13 mouse cellular contexts compared by ENCODE assay signal in the genomic region with DNA sequence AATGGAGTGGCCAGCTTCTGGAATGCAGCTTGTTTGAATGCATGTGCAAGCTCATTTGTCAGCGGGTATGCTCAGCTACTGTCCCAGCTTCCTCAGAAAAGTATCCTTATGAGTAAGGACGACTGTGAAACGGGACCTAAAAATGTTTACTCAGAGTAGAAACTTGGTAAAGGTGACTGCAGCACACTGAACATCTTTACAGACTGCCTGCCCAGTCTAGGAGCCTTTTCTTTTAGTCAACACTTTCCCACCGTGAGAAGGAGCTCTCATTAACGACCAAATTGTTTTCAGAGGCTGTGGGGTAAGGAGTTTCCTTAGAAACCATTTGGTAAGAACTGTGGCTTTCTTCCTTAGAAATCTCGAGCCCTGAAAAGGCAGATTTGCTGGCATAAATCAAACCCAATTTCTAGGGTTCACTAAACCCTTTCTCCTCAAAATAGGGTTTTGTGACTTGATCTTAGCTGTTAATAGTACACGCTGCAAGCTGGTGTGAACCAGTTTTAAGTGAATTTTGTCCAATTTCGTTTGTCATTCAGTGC. TPM values are rescaled to one million over a fixed set of nuclear protein-coding genes. Genes with fewer than 3 reads are reported as not detected.
DNase-seq lines count a peak whose midpoint lies in the region; ATAC-seq and TF ChIP-seq lines count a peak whose summit lies in the region.
"Had no signal": no experiment of that assay in that cellular context is flagged by ENCODE, and none has a peak within 500 bp of the region (broad histone marks: within the 10 kb centered on the region; RNA-seq: fewer than 3 reads in every experiment).

No protein-coding gene starts in this region.

- H3K9me3 ChIP-seq in heart, embryonic 13.5 days = no peaks in the 10 kb centered on the region
- H3K9me3 ChIP-seq in heart, embryonic 10.5 days = no peaks in the 10 kb centered on the region
- H3K9me3 ChIP-seq in hindbrain, embryonic 13.5 days = no peaks in the 10 kb centered on the region
- no peaks in the 10 kb centered on the region for H3K9me3 ChIP-seq in midbrain, postnatal 0 days (ENCODE audit: low read length)
- H3K9me3 ChIP-seq: embryonic facial prominence, embryonic 15.5 days; liver, embryonic 15.5 days; stomach, embryonic 15.5 days had no signal

- no peak for TF ChIP-seq CTCF in midbrain, postnatal 0 days (IDR thresholded peaks at IDR 0.05)

- H3K4me2 ChIP-seq in heart, embryonic 13.5 days = 0 out of 2 replicates have a peak overlapping the region, but pooled peaks have one; percentile 4
- no peak overlapping the region for H3K4me2 ChIP-seq in hindbrain, embryonic 13.5 days
- no peak overlapping the region for H3K4me2 ChIP-seq in midbrain, postnatal 0 days (ENCODE audit: low read depth, low read length, poor library complexity, severe bottlenecking)
- H3K4me2 ChIP-seq: embryonic facial prominence, embryonic 15.5 days; liver, embryonic 15.5 days; stomach, embryonic 15.5 days had no signal

- no peak for ATAC-seq in heart, embryonic 13.5 days (ENCODE audit: extremely low read depth, insufficient number of reproducible peaks, low FRiP score, low TSS enrichment)
- peak; percentile 55; the same call in 1 of the 2 replicates for ATAC-seq in hindbrain, embryonic 13.5 days (ENCODE audit: low FRiP score)
- ATAC-seq in midbrain, postnatal 0 days (ENCODE audit: low FRiP score) = peak; percentile 56; the same call in 1 of the 2 replicates
- ATAC-seq: intestine, postnatal 0 days had no signal

- H3K27me3 ChIP-seq in heart, embryonic 13.5 days (replicated peaks) = no peaks in the 10 kb centered on the region
- no peaks in the 10 kb centered on the region for H3K27me3 ChIP-seq in heart, embryonic 10.5 days (ENCODE audit: insufficient read depth, poor library complexity, severe bottlenecking)
- H3K27me3 ChIP-seq in hindbrain, embryonic 13.5 days = no peaks in the 10 kb centered on the region
- H3K27me3 ChIP-seq in midbrain, postnatal 0 days (ENCODE audit: insufficient read depth, low read length) = no peaks in the 10 kb centered on the region
- H3K27me3 ChIP-seq: embryonic facial prominence, embryonic 15.5 days; liver, embryonic 15.5 days; stomach, embryonic 15.5 days had no signal

- DNase-seq in heart, embryonic 10.5 days (ENCODE audit: low spot score) = no peak
- DNase-seq in embryo, embryonic 11 days = peak; percentile 59
- DNase-seq in midbrain, postnatal 0 days (ENCODE audit: low spot score) = peak; percentile 68
- DNase-seq in testis, postnatal 14 days (ENCODE audit: low spot score) = no peak
- DNase-seq in adrenal gland, adult 18-20 months (ENCODE audit: low spot score in 2 of 2) = no peak
- DNase-seq in kidney, postnatal 14 days = no peak
- DNase-seq: heart, adult 2 months had no signal

- no peak overlapping the region for H3K9ac ChIP-seq in heart, embryonic 13.5 days
- H3K9ac ChIP-seq in hindbrain, embryonic 13.5 days = no peak overlapping the region
- H3K9ac ChIP-seq in midbrain, postnatal 0 days (replicated peaks; ENCODE audit: low read length, poor library complexity, severe bottlenecking) = no peak overlapping the region
- H3K9ac ChIP-seq: embryonic facial prominence, embryonic 15.5 days; liver, embryonic 15.5 days; stomach, embryonic 15.5 days had no signal

- H3K4me1 ChIP-seq in heart, embryonic 13.5 days = no peaks in the 10 kb centered on the region
- H3K4me1 ChIP-seq in heart, embryonic 10.5 days = no peaks in the 10 kb centered on the region
- peaks cover 15% of the 10 kb centered on the region for H3K4me1 ChIP-seq in hindbrain, embryonic 13.5 days (replicated peaks)
- no peaks in the 10 kb centered on the region for H3K4me1 ChIP-seq in midbrain, postnatal 0 days (ENCODE audit: insufficient read depth, low read length)
- H3K4me1 ChIP-seq: embryonic facial prominence, embryonic 15.5 days; liver, embryonic 15.5 days; stomach, embryonic 15.5 days had no signal

- 30% methylated on average over 8 of the region's 8 CpGs for WGBS in heart, embryonic 13.5 days
- WGBS in heart, embryonic 10.5 days = 39% methylated on average over 8 of the region's 8 CpGs
- WGBS in hindbrain, embryonic 13.5 days = 12% methylated on average over 8 of the region's 8 CpGs
- 13% methylated on average over 8 of the region's 8 CpGs for WGBS in midbrain, postnatal 0 days

- H3K4me3 ChIP-seq in heart, embryonic 13.5 days = no peak overlapping the region
- no peak overlapping the region for H3K4me3 ChIP-seq in heart, embryonic 10.5 days
- H3K4me3 ChIP-seq in hindbrain, embryonic 13.5 days = no peak overlapping the region
- no peak overlapping the region for H3K4me3 ChIP-seq in midbrain, postnatal 0 days (ENCODE audit: low read depth, low read length)
- H3K4me3 ChIP-seq: embryonic facial prominence, embryonic 15.5 days; heart, adult 2 months; liver, embryonic 15.5 days; stomach, embryonic 15.5 days had no signal

- H3K27ac ChIP-seq in heart, embryonic 13.5 days (replicated peaks) = no peak overlapping the region
- no peak overlapping the region for H3K27ac ChIP-seq in heart, embryonic 10.5 days
- H3K27ac ChIP-seq in hindbrain, embryonic 13.5 days = no peak overlapping the region
- H3K27ac ChIP-seq in midbrain, postnatal 0 days (ENCODE audit: low read depth, low read length) = peak overlapping the region; percentile 1; the same call in 1 of the 2 replicates
- H3K27ac ChIP-seq: embryonic facial prominence, embryonic 15.5 days; heart, adult 2 months; liver, embryonic 15.5 days; stomach, embryonic 15.5 days had no signal

- no peaks in the 10 kb centered on the region for H3K36me3 ChIP-seq in heart, embryonic 13.5 days
- no peaks in the 10 kb centered on the region for H3K36me3 ChIP-seq in heart, embryonic 10.5 days
- H3K36me3 ChIP-seq in hindbrain, embryonic 13.5 days = no peaks in the 10 kb centered on the region
- no peaks in the 10 kb centered on the region for H3K36me3 ChIP-seq in midbrain, postnatal 0 days (ENCODE audit: insufficient read depth, low read length)
- H3K36me3 ChIP-seq: embryonic facial prominence, embryonic 15.5 days; liver, embryonic 15.5 days; stomach, embryonic 15.5 days had no signal

RNA-seq across cellular contexts. Expression of a gene that starts 31.1 kb away (rescaled TPM):
- polyA plus RNA-seq in heart, embryonic 13.5 days (2015; fragmentation: Nextera tagmentation; extraction: Ambion mirVana) = 17.5 and 18.7 TPM in 2 replicates
- polyA plus RNA-seq in heart, embryonic 10.5 days (2016; fragmentation: Nextera tagmentation; extraction: Ambion mirVana) = 25.8 and 30.9 TPM in 2 replicates
- polyA plus RNA-seq in hindbrain, embryonic 13.5 days (2015; fragmentation: Nextera tagmentation; extraction: Ambion mirVana) = 25.6 and 27.7 TPM in 2 replicates
- total RNA-seq in midbrain, postnatal 0 days (2014; rRNA removed) = 9.3 and 14.5 TPM in 2 replicates
- polyA plus RNA-seq in midbrain, postnatal 0 days (2015; fragmentation: Nextera tagmentation; extraction: Ambion mirVana) = 18.3 and 19.7 TPM in 2 replicates
- 10 to 100 TPM; 16.1 to 17.0 TPM for total RNA-seq in adrenal gland, adult 18-20 months (2021)

Comparison
In these comparisons a context has a peak if more than half of its experiments do, and no peak if none do; other contexts are left out.
1. DNase-seq: peak in embryo, embryonic 11 days (single experiment) and midbrain, postnatal 0 days (single experiment); none in heart, embryonic 10.5 days (single experiment), testis, postnatal 14 days (single experiment), adrenal gland, adult 18-20 months (0 of 2) and kidney, postnatal 14 days (single experiment).